Mouse (Mus musculus): ENCODE data around the gene Fkbp6.

Gene Fkbp6

GRCm38 (mm10) chr5:135351606-135352005, 1.8 kb upstream of the Fkbp6 start:
- no peak for DNase-seq (ENCODE audit: low spot score)

- no peak for DNase-seq (ENCODE audit: low spot score)
Observed at GRCm38 (mm10) chr5:135347511-135348011, 2.3 kb downstream of the Fkbp6 start.

GRCm38 (mm10) chr5:135346430-135346829, 3.4 kb downstream of the Fkbp6 start:
- DNase-seq (ENCODE audit: low spot score): no peak

DNA sequence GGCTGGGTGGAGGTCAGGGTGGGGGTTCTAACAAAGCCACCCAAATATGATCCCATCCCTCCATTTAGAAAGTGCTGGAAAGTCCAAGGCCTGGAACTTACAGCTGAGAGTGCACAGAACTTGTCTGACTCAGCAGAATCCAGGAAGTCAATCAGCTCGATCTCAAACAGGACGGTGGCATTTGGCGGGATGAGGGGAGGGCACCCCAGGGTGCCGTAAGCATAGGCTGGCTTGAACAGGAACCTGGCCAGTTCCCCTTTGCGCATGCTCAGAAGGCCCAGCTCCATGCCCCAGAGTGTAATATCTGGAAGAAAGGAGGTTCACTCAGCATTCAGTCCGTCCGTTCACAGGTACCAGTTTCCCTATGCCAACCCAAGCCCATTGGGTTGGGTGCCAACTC, 3.9 kb downstream of the Fkbp6 start:
- DNase-seq (ENCODE audit: low spot score): no peak

DNA sequence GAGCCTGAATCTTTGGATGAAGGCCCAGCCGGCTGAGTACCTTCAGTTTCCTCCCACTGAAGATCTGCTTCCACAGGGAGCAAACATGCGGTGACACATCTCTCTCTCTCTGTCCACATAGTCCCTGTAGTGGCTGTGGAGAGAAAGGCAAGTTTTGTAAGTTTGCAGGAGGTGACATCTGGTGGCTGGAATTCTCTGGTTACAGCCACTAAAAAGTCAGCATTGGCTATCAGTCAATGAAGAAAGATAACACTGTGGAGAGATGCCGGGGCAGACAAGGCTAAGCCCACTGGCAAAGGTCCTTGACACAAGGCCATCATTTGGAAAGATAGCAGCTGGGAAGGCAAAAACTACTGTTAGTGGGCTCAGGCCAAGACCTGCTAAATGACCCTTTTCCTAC, 12.3 kb downstream of the Fkbp6 start:
- DNase-seq (ENCODE audit: low spot score): no peak

DNA sequence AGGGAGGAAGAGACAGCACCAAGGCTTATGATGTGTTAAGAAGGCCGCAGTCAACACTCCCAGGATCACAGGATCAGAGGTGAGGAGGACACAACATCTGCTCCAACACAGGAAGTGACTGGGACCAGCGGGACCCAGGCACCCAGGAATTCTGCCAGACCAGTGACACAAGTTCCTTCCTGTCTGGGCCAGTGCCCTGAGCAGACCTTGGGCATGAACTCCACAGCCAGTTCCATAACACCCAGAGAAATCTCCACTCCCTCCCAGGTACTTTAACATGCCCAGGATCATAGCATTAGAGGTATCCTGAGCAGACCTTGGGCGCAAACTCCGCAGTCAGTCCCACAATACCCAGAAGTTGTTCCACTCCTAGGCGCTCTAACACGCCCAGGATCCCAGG, 18.7 kb downstream of the Fkbp6 start:
- DNase-seq (ENCODE audit: low spot score): no peak

GRCm38 (mm10) chr5:135330201-135330600, 19.6 kb downstream of the Fkbp6 start:
- DNase-seq (ENCODE audit: low spot score): no peak

DNA sequence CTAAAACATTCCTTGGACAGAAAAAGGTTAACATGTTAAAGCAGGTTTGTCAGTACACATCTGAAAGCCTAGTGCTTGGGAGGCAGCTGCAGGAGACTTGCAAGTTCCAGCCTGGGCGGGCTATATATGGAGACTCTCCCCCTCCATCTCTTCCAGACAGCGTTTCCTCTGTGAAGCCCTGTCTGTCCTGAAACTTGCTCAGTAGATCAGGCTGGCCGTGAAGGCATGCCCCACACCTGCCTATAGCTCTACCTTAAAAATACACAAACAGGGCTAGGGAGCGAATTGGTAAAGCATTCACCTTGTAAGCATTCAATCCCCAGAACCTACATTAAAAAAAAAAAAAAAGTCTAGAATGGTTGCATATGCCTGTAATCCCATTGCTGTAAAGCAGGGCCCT, 20.4 kb downstream of the Fkbp6 start:
- DNase-seq (ENCODE audit: low spot score): no peak

DNA sequence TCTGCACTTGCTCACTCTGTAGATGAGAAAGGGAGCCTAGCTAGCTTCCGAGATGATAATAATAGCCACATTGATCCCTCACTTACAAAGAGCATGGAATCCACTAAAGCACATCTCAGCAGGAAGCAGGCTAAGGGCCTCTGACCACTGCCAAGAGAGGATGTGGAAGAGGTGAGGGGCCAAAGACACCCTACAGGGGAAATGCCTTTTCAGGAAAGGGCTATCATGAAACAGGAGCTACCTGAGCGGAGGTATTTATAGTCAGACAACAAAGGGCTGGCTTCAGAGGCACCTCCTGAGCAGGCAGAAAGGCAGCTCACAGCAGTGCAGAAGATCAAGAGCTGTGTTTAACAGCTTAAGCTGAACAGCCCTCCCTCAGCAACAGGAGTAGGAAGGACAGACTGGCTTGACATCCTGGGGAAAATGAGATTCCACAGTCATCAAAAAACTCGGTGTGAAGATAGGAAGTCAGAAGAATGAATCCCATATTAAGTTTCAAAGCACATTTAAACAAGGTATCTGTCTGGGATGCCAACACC, 23.7 kb downstream of the Fkbp6 start:
- no peak for DNase-seq (ENCODE audit: low spot score)

DNA sequence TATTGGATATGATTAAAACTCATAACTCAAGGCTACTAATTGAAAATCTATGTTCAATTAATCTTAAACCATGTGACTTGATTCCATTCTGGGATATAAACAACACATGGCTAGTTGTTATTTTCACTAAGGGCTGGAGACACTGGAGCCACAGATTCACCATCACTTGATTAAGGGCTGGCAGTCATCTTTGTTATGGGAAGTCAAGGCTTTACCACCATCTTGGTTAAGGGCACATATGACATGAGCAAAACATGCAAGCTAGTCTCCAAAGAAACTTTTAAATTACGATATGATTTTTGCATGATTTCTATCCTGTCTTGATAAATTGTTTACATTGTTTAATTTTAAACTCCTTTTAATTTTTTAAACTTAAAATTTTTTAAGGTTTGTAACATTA, 27.6 kb downstream of the Fkbp6 start:
- no peak for DNase-seq (ENCODE audit: low spot score)

DNA sequence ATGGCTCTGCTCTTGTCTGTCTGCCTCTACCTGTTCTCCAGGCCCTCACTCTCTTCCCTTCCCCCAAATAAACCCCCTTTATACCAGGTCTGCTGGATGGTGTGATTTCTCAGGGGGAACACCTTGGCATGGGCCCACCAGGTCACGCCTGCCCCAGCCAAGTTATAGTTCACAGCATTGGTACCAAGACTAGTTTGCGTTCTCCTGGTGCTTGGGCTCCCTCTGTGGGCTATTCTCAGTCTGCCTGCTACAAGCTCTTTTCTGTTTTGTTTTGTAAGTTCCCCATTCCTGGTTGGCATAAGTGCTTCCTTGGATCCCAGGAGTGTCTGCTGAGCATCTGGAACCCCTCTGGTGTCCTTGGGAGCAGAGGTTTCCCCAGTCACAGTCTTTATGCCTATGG, 30.0 kb downstream of the Fkbp6 start:
- DNase-seq (ENCODE audit: low spot score): no peak

DNA sequence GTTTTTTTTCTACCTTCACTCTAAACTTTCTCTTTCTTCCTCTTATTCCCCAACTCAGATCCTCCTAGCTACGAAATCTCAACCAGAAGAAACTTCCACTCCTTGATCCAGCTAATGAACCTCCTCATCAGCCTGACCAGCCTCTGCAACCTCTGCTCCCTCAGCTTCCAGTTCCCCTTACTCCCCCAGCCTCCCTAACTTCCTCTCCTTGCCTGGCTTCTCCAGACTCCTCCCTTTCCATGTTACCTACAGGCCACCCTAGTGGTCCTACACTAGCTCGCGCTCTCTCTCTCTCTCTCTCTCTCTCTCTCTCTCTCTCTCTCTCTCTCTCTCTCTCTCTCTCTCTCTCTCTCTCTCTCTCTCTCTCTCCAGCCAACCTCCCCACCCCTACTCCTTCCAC, 33.7 kb downstream of the Fkbp6 start:
- DNase-seq (ENCODE audit: low spot score): no peak

DNA sequence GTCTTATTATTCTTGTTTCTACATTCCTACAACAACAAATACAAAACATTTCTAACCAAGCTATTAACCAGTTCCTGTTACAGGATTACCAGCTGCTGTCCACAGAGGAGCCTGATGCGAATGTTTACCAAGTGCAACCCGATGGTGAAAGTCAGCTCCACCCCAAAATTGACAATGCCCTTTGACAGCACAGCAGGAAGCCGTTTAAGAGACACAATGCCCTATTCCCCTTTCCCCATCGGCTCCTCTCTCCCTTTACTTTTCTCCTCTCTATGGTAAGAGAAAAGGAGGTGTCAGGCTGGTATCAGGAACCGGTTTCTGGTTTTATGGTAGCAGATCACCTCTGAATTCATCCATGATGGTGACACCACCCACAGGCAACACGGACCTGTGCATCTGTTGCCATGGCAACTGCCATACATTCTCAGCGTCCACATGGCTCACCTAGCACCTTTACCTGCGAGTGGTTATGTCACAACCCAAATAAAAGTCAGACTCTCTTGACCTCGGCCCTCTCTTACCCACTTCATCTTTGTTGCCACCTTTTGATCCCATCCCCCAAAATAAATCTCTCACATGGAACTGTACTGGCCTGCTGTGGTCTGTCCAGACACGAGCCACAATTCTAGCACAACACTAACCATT, 43.4 kb downstream of the Fkbp6 start:
- DNase-seq (ENCODE audit: low spot score): no peak

- no peak for DNase-seq (ENCODE audit: low spot score)
Observed at GRCm38 (mm10) chr5:135302454-135302853, 47.4 kb downstream of the Fkbp6 start.

GRCm38 (mm10) chr5:135301916-135302315, 47.9 kb downstream of the Fkbp6 start:
- no peak for DNase-seq (ENCODE audit: low spot score)

GRCm38 (mm10) chr5:135292001-135292400, 57.8 kb downstream of the Fkbp6 start:
- no peak for DNase-seq (ENCODE audit: low spot score)

DNA sequence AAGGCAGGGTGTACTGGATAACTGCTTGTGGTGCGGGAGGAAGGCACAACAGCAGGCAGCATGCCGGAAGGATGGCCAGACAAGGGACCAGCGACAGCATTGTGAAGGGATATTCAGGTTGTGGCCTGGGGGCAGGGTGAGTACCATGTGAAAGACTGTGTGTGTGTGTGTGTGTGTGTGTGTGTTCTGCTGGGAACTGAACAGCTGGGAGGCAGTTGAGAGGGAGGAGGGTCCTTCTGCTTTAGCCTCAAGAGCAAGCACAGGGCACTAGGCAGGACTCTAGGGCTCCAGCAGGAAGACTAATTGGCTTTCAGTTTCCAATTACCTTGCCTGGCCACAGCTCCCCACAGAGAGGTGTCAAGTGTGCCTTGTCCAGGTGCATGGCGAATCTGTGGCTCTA, 58.7 kb downstream of the Fkbp6 start:
- no peak for DNase-seq (ENCODE audit: low spot score)

GRCm38 (mm10) chr5:135290703-135291102, 59.1 kb downstream of the Fkbp6 start:
- no peak for DNase-seq (ENCODE audit: low spot score)

- no peak for DNase-seq (ENCODE audit: low spot score)
Observed at GRCm38 (mm10) chr5:135286926-135287325, 62.9 kb downstream of the Fkbp6 start.

- peak; percentile 85 for DNase-seq (ENCODE audit: low spot score)
Observed at GRCm38 (mm10) chr5:135286185-135286584, 63.7 kb downstream of the Fkbp6 start.

GRCm38 (mm10) chr5:135285211-135285610, 64.6 kb downstream of the Fkbp6 start:
- DNase-seq (ENCODE audit: low spot score): no peak

DNA sequence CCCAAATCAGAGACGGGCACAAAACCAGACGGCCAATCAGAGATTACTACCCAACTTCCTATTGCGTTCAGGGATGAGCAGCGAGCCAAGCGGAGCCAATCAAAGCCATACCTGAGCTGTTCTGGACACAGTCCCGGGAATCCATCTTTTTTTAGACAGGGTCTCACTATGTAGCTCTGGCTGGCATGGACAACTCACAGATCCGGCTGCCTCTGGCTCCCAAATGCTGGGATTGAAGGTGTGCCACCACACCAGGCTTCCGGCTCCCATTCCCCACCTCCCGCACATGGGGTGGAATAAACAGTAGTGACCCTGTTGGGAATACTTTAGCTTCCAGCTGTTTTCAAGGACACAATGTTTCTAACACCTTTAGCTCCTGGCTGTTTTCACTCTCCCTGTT, 69.6 kb downstream of the Fkbp6 start:
- no peak for DNase-seq (ENCODE audit: low spot score)

DNA sequence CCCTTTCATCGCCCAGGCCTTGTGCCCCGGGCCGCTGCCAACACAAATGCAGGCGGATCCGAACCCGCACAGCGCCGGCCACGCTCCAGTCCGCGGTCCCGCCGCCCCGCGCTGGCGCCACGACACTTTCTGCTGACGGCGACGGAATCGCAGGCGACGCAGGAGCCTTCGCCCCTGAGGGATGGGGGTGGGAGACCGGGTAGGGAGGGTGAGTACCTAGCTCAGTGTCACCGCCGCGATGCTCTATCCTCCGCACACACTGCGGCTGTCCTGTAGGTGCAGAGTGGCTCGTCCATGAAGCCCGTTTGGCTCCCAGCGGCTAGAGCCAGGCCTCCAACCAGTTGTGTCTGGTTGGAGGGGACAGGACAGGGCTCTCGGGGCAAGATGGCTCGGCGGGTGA, 73.2 kb downstream of the Fkbp6 start:
- DNase-seq (ENCODE audit: low spot score): no peak

Measured in layer of hippocampus, adult 11-12 months (tissue).